In genomic region chr9:29412181-29412771, GRCm38 (mm10) we compare ENCODE assay signal across 8 mouse cellular contexts.
DNase-seq lines count a peak whose midpoint lies in the region; ATAC-seq and TF ChIP-seq lines count a peak whose summit lies in the region.

No protein-coding gene starts in this region.

- H3K4me3 ChIP-seq in liver, embryonic 14.5 days (ENCODE audit: insufficient read depth in 1 of 2, low read depth in 2 of 2, low read length in 2 of 2) = no peak overlapping the region; a peak in 1 of 4 replicates

- no peak overlapping the region for H3K9ac ChIP-seq in liver, embryonic 14.5 days (replicated peaks)

- H3K4me2 ChIP-seq in liver, embryonic 14.5 days (ENCODE audit: low read depth) = peak overlapping the region; percentile 32

- H3K9me3 ChIP-seq in liver, embryonic 14.5 days (ENCODE audit: control insufficient read depth, low read length) = no peaks in the 10 kb centered on the region

- ATAC-seq in liver, embryonic 14.5 days (ENCODE audit: insufficient read depth) = no peak

- H3K36me3 ChIP-seq in liver, embryonic 14.5 days (replicated peaks; ENCODE audit: control insufficient read depth, insufficient read depth, low read depth) = no peaks in the 10 kb centered on the region

- under 1% methylated on average over 53 of the region's 61 CpGs for WGBS in liver, embryonic 14.5 days (ENCODE audit: insufficient replicate concordance)

- TF ChIP-seq CTCF in liver, embryonic 14.5 days (IDR thresholded peaks at IDR 0.05; ENCODE audit: low read depth) = no peak

- no peaks in the 10 kb centered on the region for H3K4me1 ChIP-seq in liver, embryonic 14.5 days (replicated peaks; ENCODE audit: control insufficient read depth in 2 of 2, insufficient read depth in 2 of 2, low read length in 1 of 2)

- H3K27ac ChIP-seq in liver, embryonic 14.5 days = no peak overlapping the region

- H3K27me3 ChIP-seq in liver, embryonic 14.5 days (ENCODE audit: control insufficient read depth, insufficient read depth, low read length) = peaks cover 28% of the 10 kb centered on the region

- DNase-seq in thymus, postnatal 4 days = peak; percentile 7
- DNase-seq in thymus, postnatal 14 days = no peak
- DNase-seq in embryo, embryonic 9.5 days (ENCODE audit: extremely low spot score) = peak; percentile 73
- peak; percentile 21 to 62 for DNase-seq in gastrocnemius, postnatal 4 days (ENCODE audit: low spot score in 2 of 2)
- peak; percentile 36 for DNase-seq in kidney, postnatal 14 days
- no peak for DNase-seq in liver, embryonic 14.5 days (ENCODE audit: low read depth in 3 of 3, low spot score in 3 of 3)
- peak; percentile 63 to 74 for DNase-seq in right cerebral cortex, adult 2 months (ENCODE audit: low spot score in 2 of 2)
- no peak for DNase-seq in thymus, adult 18-20 months

- no peak for TF ChIP-seq EP300 in liver, embryonic 14.5 days (IDR thresholded peaks at IDR 0.05; ENCODE audit: low read depth)

Comparison
In these comparisons a context has a peak if more than half of its experiments do, and no peak if none do; other contexts are left out.
1. DNase-seq: peak in thymus, postnatal 4 days (single experiment), embryo, embryonic 9.5 days (single experiment), gastrocnemius, postnatal 4 days (2 of 2), kidney, postnatal 14 days (single experiment) and right cerebral cortex, adult 2 months (2 of 2); none in thymus, postnatal 14 days (single experiment), liver, embryonic 14.5 days (0 of 3) and thymus, adult 18-20 months (0 of 2).